Mouse (Mus musculus): ENCODE data around the gene Slc10a4. TPM values are rescaled to one million over a fixed set of nuclear protein-coding genes. Genes with fewer than 3 reads are reported as not detected.

Slc10a4 gene
- polyA plus RNA-seq (2012; rRNA removed; ENCODE audit: low replicate concordance) = 0.19 and 0.26 TPM in 2 replicates

DNA sequence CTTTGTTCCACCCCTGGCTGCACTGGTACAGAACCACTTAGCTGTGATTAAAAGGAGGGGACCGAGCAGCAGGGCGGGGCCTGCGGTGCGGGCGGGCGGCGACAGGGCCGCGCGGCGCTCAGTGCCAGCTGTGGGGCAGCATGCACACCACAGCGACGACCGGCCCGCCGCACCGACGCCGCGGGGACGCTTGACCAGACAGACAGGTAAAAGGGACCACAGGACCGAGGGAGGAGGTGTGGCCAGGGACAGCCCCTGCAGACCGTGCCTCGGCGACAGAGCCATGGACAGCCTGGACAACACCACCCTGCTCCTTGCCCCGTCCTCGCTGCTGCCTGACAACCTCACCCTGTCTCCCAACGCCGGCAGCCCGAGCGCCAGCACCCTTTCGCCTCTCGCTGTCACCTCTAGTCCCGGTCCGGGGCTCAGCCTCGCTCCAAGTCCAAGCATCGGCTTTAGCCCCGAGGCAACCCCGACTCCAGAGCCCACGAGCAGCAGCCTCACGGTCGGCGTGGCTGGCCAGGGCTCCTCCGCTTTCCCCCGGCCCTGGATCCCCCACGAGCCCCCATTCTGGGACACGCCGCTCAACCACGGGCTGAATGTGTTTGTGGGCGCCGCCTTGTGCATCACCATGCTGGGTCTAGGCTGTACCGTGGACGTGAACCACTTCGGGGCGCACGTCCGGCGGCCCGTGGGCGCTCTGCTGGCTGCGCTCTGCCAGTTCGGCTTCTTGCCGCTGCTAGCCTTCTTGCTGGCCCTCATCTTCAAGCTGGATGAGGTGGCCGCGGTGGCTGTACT, at the start of gene Slc10a4:
TSS of gene Slc10a4 (plus strand) at position 100 of the 798 bp plus-strand sequence.

DNA sequence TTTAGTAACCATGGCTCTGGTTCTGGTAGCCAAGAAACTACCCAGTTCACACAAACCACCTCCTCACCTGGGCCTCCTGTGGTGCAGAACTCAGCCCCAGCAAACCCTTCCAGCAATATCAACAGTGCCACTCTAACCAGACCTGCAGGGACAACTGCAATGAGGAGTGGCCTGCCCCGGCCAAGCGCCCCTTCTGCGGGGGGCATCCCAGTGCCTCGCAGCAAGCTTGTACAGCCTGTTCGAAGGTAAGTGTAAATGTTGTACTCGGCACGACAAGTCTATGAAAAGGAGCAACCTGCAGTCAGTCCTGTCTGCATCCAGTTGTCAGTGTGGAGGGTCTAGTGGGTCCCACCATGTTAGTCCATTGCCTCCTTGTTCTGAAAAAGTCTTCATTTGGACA, 32.1 kb upstream of the Slc10a4 start, which contains the start of gene Gm10135:
TSS of gene Gm10135 (minus strand) at position 101 of the 400 bp plus-strand sequence.

Other genes starting within 250 kb of the Slc10a4 start
- gene Tec, start 138.4 kb upstream of the Slc10a4 start, polyA plus RNA-seq (2012; rRNA removed; ENCODE audit: low replicate concordance) = 1.9 and 6.1 TPM in 2 replicates
- gene Slain2, start 92.6 kb upstream of the Slc10a4 start, polyA plus RNA-seq (2012; rRNA removed; ENCODE audit: low replicate concordance) = 18.9 and 21.6 TPM in 2 replicates
- gene Gm10135, start 32.2 kb upstream of the Slc10a4 start, polyA plus RNA-seq (2012; rRNA removed; ENCODE audit: low replicate concordance) = not detected in 2 replicates
- gene Fryl, start 249.7 kb downstream of the Slc10a4 start, polyA plus RNA-seq (2012; rRNA removed; ENCODE audit: low replicate concordance) = 42.6 and 72.2 TPM in 2 replicates

Measured in subcutaneous adipose tissue, adult 2 months (tissue).